Mouse (Mus musculus) stomach, postnatal 0 days (tissue): ENCODE data around the gene Brca1.

ENCODE experiments used
- CTCF ChIP-seq: IDR thresholded peaks from 2 replicates; pipeline ENCODE4 v1.5.1; 2016; ENCODE audit warnings: antibody characterized with exemption, low read depth, mild to moderate bottlenecking, moderate library complexity
- EP300 ChIP-seq: optimal IDR thresholded peaks from 2 replicates; pipeline ENCODE3; 2016; ENCODE audit warnings: antibody characterized with exemption

GRCm38 (mm10) chr11:101477194-101477551 lies 74.6 kb downstream of the Brca1 start:
- TF ChIP-seq CTCF (no peak), EP300 (no peak)
